Mouse (Mus musculus) olfactory bulb, adult 2 months (tissue): ENCODE measurements at regions not wholly inside any gene's neighbourhood (a gene's known extent, or its start where the extent isn't known, plus 50 kb on each side); places are given as distances from the start of the nearest gene placed in this dataset.

Experiments
- CTCF ChIP-seq: fragments of 200-500 bp; IDR thresholded peaks from 2 replicates; pipeline ENCODE4 v1.5.1; 2012; ENCODE audit warnings: low read depth, mild to moderate bottlenecking, low read length, moderate library complexity; ENCODE audit not compliant: insufficient read depth
- POLR2A ChIP-seq: fragments of 200-500 bp; IDR thresholded peaks from 2 replicates; pipeline ENCODE4 v1.6.1; 2012; ENCODE audit warnings: mild to moderate bottlenecking, low read depth, low read length, moderate library complexity; ENCODE audit not compliant: insufficient read depth

- TF ChIP-seq CTCF (no peak), POLR2A (no peak)
Observed at GRCm38 (mm10) chr3:105375820-105376219, 76.3 kb upstream of the Kcnd3 start.
